Mouse (Mus musculus) limb, embryonic 11.5 days (tissue): ENCODE measurements around the gene Stt3b. TPM values are rescaled to one million over a fixed set of nuclear protein-coding genes. Genes with fewer than 3 reads are reported as not detected.
"Not testable (repeated sequence)": the region's sequence is repeated elsewhere in the genome, so short reads cannot be mapped to it uniquely, and the experiment has no call there.

Experiments used
- ATAC-seq: fragments of 200-750 bp; cut with Nextera tagmentation; 2 replicates; pipeline ENCODE4 v1.8.0; 2017; ENCODE audit warnings: low read depth; ENCODE audit not compliant: insufficient number of reproducible peaks, low FRiP score, low TSS enrichment
- DNase-seq: peaks from one replicate; pipeline ENCODE4 v3.0.0-alpha.2; 2015; ENCODE audit warnings: low spot score
- H3K27ac ChIP-seq: fragments of 300-500 bp; sonication (generic); replicated peaks from 2 replicates; pipeline ENCODE4 v1.5.1; 2014; ENCODE audit warnings: low read depth, mild to moderate bottlenecking, low read length
- H3K27me3 ChIP-seq: fragments of 300-500 bp; sonication (generic); 2 replicates; pipeline ENCODE4 v1.6.1; 2014; ENCODE audit warnings: mild to moderate bottlenecking, low read length, mixed read lengths; ENCODE audit not compliant: control insufficient read depth, insufficient read depth
- H3K36me3 ChIP-seq: fragments of 300-500 bp; sonication (generic); 2 replicates; pipeline ENCODE4 v1.6.1; 2014; ENCODE audit warnings: mild to moderate bottlenecking, low read length, moderate library complexity, mixed read lengths; ENCODE audit not compliant: control insufficient read depth, insufficient read depth
- H3K4me1 ChIP-seq: fragments of 300-500 bp; sonication (generic); 2 replicates; pipeline ENCODE4 v1.6.1; 2014; ENCODE audit warnings: low read length, mixed read lengths; ENCODE audit not compliant: control insufficient read depth, insufficient read depth
- H3K4me2 ChIP-seq: fragments of 300-500 bp; sonication (generic); 2 replicates; pipeline ENCODE4 v1.6.1; 2014; ENCODE audit warnings: low read depth, mild to moderate bottlenecking, moderate library complexity; ENCODE audit not compliant: severe bottlenecking
- H3K4me3 ChIP-seq: fragments of 300-500 bp; sonication (generic); 2 replicates; pipeline ENCODE4 v1.5.1; 2014; ENCODE audit warnings: low read depth, low read length
- H3K9ac ChIP-seq: fragments of 300-500 bp; sonication (generic); 2 replicates; pipeline ENCODE4 v1.6.1; 2014; ENCODE audit warnings: mild to moderate bottlenecking, low read length
- H3K9me3 ChIP-seq: fragments of 300-500 bp; sonication (generic); 2 replicates; pipeline ENCODE4 v1.6.1; 2016; ENCODE audit warnings: low read length; ENCODE audit not compliant: control insufficient read depth
- WGBS: fragments of 180-500 bp; shearing (Covaris S2); extraction: QIAGEN DNeasy Blood & Tissue Kit; methylation state at CpG from one replicate; pipeline ENCODE4 v1.1.7; 2014; 5-methylcytosine and 5-hydroxymethylcytosine counted together
- polyA plus RNA-seq: library from polyadenylated mRNA; unstranded; fragments of >200 nt; fragmentation: Nextera tagmentation; extraction: Ambion mirVana; gene quantifications from 2 replicates; pipeline ENCODE4 v1.2.1, GENCODE M21; 2014

Gene Stt3b
- polyA plus RNA-seq, 1 experiment from 2014 or later = 109 TPM

DNA sequence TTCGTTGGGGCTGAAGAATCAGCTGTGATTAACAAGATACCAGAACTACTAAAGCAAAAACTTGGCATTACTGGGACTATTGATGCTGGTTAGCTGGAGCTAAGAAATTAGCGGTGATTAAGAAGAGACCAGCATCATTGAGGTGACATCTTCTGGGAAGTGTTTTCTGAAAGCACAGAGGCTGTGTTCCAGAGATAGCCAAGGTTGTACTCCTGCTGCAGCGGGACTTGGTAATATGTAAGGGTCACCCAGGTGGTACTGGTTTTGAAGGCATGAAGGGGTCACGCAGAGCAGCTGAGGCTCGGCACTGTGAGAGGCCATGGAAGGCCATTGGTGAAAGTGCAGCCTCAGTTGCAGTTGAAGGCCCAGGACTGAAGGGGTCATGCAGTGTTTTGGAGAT is 37.8 kb downstream of the Stt3b start:
- not testable (repeated sequence) for H3K9ac ChIP-seq, H3K4me1 ChIP-seq, H3K4me3 ChIP-seq, H3K4me2 ChIP-seq, H3K36me3 ChIP-seq, H3K27ac ChIP-seq, H3K9me3 ChIP-seq, H3K27me3 ChIP-seq, DNase-seq, ATAC-seq
- WGBS = 80% methylated on average over 2 of the region's 5 CpGs

DNA sequence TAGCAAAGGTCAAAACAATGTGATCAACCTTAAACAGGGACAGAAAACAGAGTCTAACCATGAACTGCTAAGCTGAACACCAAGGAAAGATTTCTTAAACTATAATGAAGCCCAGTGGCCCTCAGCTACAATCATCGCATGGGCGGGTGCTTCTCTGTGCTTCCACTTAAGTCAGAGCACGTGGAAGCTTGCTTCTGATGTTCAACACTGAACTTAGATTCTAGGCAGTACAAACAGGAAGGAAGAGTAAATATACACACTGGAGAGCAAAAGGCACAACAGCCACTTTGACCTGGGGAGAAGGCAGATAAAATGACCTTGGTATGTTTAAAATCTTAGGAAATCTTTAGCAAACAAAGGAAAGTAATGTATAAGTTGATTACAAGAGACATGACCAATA is 38.7 kb downstream of the Stt3b start:
- H3K27ac ChIP-seq = no peak overlapping the region
- DNase-seq (no peak), ATAC-seq (no peak)
- H3K4me3 ChIP-seq = no peak overlapping the region
- H3K9me3 ChIP-seq = no peaks in the 10 kb centered on the region
- no peaks in the 10 kb centered on the region for H3K27me3 ChIP-seq
- H3K4me1 ChIP-seq = no peaks in the 10 kb centered on the region
- no peak overlapping the region for H3K9ac ChIP-seq
- WGBS = 90% methylated on average over 3 of the region's 3 CpGs
- H3K36me3 ChIP-seq = peaks cover 5% of the 10 kb centered on the region
- no peak overlapping the region for H3K4me2 ChIP-seq

DNA sequence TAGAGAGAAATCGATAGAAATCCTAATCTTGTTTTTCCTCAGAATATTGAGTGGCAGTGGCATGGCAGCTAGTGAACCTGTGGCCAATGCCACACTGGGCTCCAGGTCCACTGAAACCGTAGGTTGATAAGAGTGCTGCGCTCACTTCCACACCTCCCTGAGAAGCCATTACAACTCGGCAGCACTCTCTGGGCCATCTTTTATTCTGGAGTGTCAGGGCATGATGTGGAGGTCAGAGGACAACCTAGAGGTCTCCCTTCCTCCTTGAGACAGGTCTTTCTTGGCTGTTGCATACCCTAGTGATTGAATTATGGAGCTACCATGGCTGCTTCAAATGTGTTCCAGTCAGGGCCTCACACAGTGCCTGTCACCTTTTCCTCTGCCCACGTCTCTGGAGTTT is 48.3 kb downstream of the Stt3b start:
- WGBS = 63% methylated on average over 5 of the region's 5 CpGs
- no peaks in the 10 kb centered on the region for H3K4me1 ChIP-seq
- H3K27me3 ChIP-seq = no peaks in the 10 kb centered on the region
- no peaks in the 10 kb centered on the region for H3K9me3 ChIP-seq
- H3K36me3 ChIP-seq = peaks cover 7% of the 10 kb centered on the region; the same call in 1 of the 2 replicates
- no peak overlapping the region for H3K27ac ChIP-seq
- H3K9ac ChIP-seq = no peak overlapping the region
- DNase-seq (no peak), ATAC-seq (no peak)
- H3K4me2 ChIP-seq = no peak overlapping the region
- no peak overlapping the region for H3K4me3 ChIP-seq

DNA sequence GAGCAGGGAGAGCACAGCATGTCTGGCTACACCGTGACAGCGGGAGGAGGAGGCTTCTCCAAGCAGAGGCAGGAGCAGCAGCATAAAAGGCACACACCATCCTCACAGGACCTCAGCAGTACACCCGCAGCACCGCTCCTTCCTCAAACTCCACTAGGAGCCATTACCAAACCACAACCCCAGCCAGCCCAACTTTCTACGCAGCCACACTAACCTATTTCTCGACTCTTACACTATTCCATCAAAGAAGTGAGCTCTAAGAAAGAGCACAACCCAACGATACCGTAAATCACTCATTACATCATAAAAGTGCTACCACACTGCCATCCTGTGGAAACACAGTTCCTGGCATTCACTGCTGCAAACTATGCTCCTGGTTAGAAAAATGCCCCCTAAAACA is 48.8 kb downstream of the Stt3b start:
- no peak overlapping the region for H3K27ac ChIP-seq
- H3K4me3 ChIP-seq = no peak overlapping the region
- no peak for ATAC-seq
- H3K9ac ChIP-seq = no peak overlapping the region
- no peak overlapping the region for H3K4me2 ChIP-seq
- WGBS = 65% methylated on average over 8 of the region's 8 CpGs
- no peak for DNase-seq
- H3K4me1 ChIP-seq = no peaks in the 10 kb centered on the region
- no peaks in the 10 kb centered on the region for H3K9me3 ChIP-seq
- no peaks in the 10 kb centered on the region for H3K27me3 ChIP-seq
- H3K36me3 ChIP-seq = peaks cover 7% of the 10 kb centered on the region; the same call in 1 of the 2 replicates

DNA sequence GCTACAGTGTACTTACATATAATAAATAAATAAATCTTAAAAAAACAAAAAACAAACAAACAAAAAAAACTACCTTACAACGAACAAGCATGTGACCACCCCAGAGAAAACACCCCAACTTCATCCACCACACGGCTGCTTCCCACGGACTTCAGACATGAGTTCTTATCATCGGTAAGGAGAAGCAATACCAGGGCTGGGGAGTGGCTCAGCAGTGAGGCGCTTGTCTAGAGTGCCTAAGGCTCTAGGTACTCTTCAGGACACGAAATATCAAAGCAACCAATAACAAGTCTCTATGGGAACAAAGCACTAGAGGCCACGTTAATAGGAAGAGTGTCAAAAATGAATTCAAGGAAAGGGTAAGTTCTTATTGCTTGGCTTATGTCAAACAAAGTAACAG is 49.8 kb downstream of the Stt3b start:
- Histone ChIP-seq H3K4me2 (no peak overlapping the region), H3K9ac (no peak overlapping the region), H3K4me1 (no peaks in the 10 kb centered on the region), H3K4me3 (no peak overlapping the region), H3K9me3 (no peaks in the 10 kb centered on the region), H3K27me3 (no peaks in the 10 kb centered on the region), H3K36me3 (peaks cover 5% of the 10 kb centered on the region; the same call in 1 of the 2 replicates), H3K27ac (no peak overlapping the region)
- DNase-seq (no peak), ATAC-seq (no peak)
- WGBS = 92% methylated on average over 7 of the region's 7 CpGs

DNA sequence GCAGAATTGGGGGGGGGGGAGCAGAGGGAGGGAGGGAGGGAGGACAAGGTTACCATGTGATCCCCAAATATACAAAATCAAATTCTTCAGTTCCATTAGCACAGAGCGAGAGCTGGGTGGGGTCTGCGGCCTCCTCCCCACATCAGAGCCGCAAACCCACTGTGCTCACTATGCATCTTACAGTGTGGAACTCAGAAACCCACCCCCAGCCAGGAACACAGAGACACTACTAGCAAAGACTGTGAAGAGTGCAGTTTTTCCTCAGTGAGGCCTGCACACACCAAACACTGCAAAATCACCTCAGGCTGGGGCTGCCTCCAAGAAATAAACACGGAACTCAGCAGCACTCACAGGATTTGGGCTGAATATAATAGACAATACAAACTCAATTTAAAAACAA is 50.4 kb downstream of the Stt3b start:
- ATAC-seq (no peak), DNase-seq (no peak)
- Histone ChIP-seq H3K9me3 (no peaks in the 10 kb centered on the region), H3K27me3 (no peaks in the 10 kb centered on the region), H3K4me2 (no peak overlapping the region), H3K9ac (no peak overlapping the region), H3K4me1 (no peaks in the 10 kb centered on the region), H3K4me3 (no peak overlapping the region), H3K27ac (no peak overlapping the region), H3K36me3 (peaks cover 8% of the 10 kb centered on the region; the same call in 1 of the 2 replicates)
- 95% methylated on average over 4 of the region's 4 CpGs for WGBS

DNA sequence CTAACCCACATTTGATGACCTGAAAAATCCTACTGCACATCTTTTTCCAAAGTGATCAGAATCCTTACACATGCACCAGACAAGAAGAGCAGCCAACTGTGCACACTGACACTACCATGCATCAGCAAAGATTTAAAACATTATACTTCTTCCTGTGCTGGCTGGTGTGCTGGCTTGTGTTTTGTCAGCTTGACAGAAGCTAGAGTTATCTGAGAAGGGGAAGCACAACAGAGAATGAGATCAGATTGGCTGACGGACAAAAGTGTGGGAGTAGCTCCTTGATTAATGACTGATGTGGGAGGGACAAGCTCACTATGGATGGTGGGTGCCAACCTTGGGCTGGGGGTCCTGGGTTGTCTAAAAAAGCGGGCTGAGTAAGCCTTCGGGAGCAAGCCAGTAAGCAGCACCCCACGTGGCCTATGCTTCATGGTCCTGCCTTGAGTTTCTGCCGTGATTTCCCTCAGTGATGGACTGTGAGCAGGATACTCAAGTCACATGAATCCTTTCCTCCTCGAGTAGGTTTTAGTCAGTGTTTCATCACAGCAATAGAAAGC is 52.4 kb downstream of the Stt3b start:
- Histone ChIP-seq H3K27ac (no peak overlapping the region), H3K4me2 (no peak overlapping the region), H3K27me3 (no peaks in the 10 kb centered on the region), H3K9ac (no peak overlapping the region), H3K36me3 (peaks cover 11% of the 10 kb centered on the region), H3K4me1 (no peaks in the 10 kb centered on the region), H3K4me3 (no peak overlapping the region), H3K9me3 (no peaks in the 10 kb centered on the region)
- no peak for DNase-seq
- ATAC-seq = no peak
- WGBS = 89% methylated on average over 6 of the region's 6 CpGs

DNA sequence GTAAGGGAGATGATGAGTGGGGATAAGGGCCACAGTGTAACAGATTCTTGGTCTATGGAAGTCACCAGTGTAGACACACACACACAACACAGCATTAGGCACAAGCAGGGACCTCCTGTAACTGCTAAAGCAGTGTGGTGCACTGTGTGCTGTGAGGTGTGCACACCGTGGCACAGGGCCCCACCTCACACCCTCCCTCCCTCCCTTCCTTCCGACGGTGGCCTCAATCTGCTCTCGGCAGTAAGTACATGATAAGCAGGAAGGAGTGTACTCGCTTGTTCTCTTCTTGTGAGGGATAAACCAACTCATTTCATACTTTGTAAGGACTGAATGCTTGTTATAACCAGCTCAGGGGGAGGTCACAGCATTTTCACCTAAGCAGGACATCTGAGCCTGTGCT is 61.1 kb downstream of the Stt3b start:
- peaks cover 16% of the 10 kb centered on the region for H3K36me3 ChIP-seq
- no peak overlapping the region for H3K27ac ChIP-seq
- no peaks in the 10 kb centered on the region for H3K9me3 ChIP-seq
- H3K9ac ChIP-seq = no peak overlapping the region
- ATAC-seq (no peak), DNase-seq (no peak)
- no peak overlapping the region for H3K4me3 ChIP-seq
- H3K4me2 ChIP-seq = no peak overlapping the region
- no peaks in the 10 kb centered on the region for H3K4me1 ChIP-seq
- 92% methylated on average over 5 of the region's 5 CpGs for WGBS
- H3K27me3 ChIP-seq = no peaks in the 10 kb centered on the region

DNA sequence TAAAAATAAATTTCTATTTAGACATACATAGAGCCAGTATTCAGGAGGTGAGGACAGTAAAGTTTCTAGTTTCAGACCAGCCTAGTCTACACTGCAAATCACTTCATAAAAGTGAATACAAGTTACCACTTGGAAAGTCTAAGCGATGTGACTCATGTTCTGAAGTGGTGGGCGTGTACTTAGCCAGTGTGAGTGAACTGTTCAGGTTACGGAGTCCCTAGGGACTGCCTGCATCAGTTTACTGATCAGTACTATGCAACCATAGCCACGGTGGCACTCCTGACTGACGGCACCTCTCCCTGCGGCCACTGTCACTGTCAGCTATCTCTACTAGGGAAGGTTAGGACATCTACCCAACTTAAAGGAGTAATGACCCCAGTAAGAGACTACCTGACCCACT is 65.1 kb downstream of the Stt3b start:
- Histone ChIP-seq H3K4me2 (no peak overlapping the region), H3K4me1 (0 out of 2 replicates have a peak, but pooled peaks cover 5% of the 10 kb centered on the region), H3K27me3 (no peaks in the 10 kb centered on the region), H3K27ac (no peak overlapping the region), H3K36me3 (peaks cover 23% of the 10 kb centered on the region; the same call in 1 of the 2 replicates), H3K9me3 (no peaks in the 10 kb centered on the region), H3K4me3 (no peak overlapping the region), H3K9ac (no peak overlapping the region)
- WGBS = 90% methylated on average over 6 of the region's 6 CpGs
- no peak for DNase-seq
- no peak for ATAC-seq
